Mouse (Mus musculus): ENCODE measurements around the gene Agpat4. TPM values are rescaled to one million over a fixed set of nuclear protein-coding genes. Genes with fewer than 3 reads are reported as not detected.

The Agpat4 gene
- polyA plus RNA-seq, 1 experiment = 35.2 TPM

GRCm38 (mm10) chr17:12174896-12175295, 56.4 kb downstream of the Agpat4 start:
- DNase-seq (ENCODE audit: low read depth) = peak; percentile 64
- TF ChIP-seq CTCF (IDR thresholded peaks at IDR 0.05; ENCODE audit: borderline replicate concordance, extremely low read depth, insufficient read depth, insufficient read length) (no peak), POLR2A (IDR thresholded peaks at IDR 0.05; ENCODE audit: borderline replicate concordance, extremely low read depth, insufficient read depth, insufficient read length, poor library complexity, severe bottlenecking) (no peak)

GRCm38 (mm10) chr17:12175626-12176025, 57.1 kb downstream of the Agpat4 start:
- TF ChIP-seq CTCF (IDR thresholded peaks at IDR 0.05; ENCODE audit: borderline replicate concordance, extremely low read depth, insufficient read depth, insufficient read length) = no peak
- TF ChIP-seq POLR2A (IDR thresholded peaks at IDR 0.05; ENCODE audit: borderline replicate concordance, extremely low read depth, insufficient read depth, insufficient read length, poor library complexity, severe bottlenecking) = no peak
- no peak for DNase-seq (ENCODE audit: low read depth)

- TF ChIP-seq CTCF (IDR thresholded peaks at IDR 0.05; ENCODE audit: borderline replicate concordance, extremely low read depth, insufficient read depth, insufficient read length) (no peak), POLR2A (IDR thresholded peaks at IDR 0.05; ENCODE audit: borderline replicate concordance, extremely low read depth, insufficient read depth, insufficient read length, poor library complexity, severe bottlenecking) (no peak)
- DNase-seq (ENCODE audit: low read depth) = no peak
Measured at GRCm38 (mm10) chr17:12179339-12179738, 60.8 kb downstream of the Agpat4 start.

DNA sequence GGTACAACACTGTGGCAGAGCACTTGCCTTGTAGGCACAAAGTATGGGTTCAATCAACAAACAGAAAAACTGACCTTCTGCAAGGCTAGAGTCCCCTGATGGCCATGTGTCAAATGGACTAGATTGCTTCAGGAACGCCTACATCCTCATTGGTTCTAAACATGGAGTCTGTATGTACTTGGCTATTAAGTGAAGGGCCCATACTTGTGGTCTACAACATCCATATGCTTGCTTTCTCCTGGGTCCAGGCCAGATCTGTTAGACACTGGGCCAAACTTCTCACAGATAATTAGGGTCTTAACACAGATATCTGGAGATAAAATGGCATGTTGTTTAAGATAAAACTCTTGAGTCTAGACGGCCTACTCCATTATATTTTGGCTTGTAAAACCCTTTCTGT, 61.3 kb downstream of the Agpat4 start:
- peak; percentile 48 for DNase-seq (ENCODE audit: low read depth)
- TF ChIP-seq POLR2A (IDR thresholded peaks at IDR 0.05; ENCODE audit: borderline replicate concordance, extremely low read depth, insufficient read depth, insufficient read length, poor library complexity, severe bottlenecking) = no peak
- no peak for TF ChIP-seq CTCF (IDR thresholded peaks at IDR 0.05; ENCODE audit: borderline replicate concordance, extremely low read depth, insufficient read depth, insufficient read length)

GRCm38 (mm10) chr17:12182702-12183485, 64.4 kb downstream of the Agpat4 start:
- TF ChIP-seq POLR2A (IDR thresholded peaks at IDR 0.05; ENCODE audit: borderline replicate concordance, extremely low read depth, insufficient read depth, insufficient read length, poor library complexity, severe bottlenecking) = no peak
- TF ChIP-seq CTCF (IDR thresholded peaks at IDR 0.05; ENCODE audit: borderline replicate concordance, extremely low read depth, insufficient read depth, insufficient read length) = no peak
- DNase-seq (ENCODE audit: low read depth) = no peak

GRCm38 (mm10) chr17:12184283-12184682, 65.8 kb downstream of the Agpat4 start:
- no peak for DNase-seq (ENCODE audit: low read depth)
- TF ChIP-seq POLR2A (IDR thresholded peaks at IDR 0.05; ENCODE audit: borderline replicate concordance, extremely low read depth, insufficient read depth, insufficient read length, poor library complexity, severe bottlenecking) (no peak), CTCF (IDR thresholded peaks at IDR 0.05; ENCODE audit: borderline replicate concordance, extremely low read depth, insufficient read depth, insufficient read length) (no peak)

DNA sequence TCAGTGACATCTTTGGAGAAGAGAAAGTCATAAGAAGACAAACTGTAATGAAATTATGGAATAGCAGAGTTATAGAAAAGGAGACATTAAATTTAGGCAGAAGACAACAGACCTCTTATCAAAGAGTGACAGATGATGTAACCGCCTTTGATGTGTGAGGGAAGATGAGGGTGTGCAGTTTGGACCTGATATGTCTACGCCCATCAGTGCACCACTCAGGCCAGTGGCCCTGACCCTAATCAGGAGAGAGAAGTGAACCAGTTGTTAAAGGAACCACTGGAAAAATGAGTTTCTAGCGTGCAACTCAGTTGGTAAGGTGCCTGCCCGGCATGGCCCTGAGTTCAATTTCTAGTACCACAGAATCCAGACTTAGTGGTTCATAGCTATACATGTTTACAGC, 67.4 kb downstream of the Agpat4 start:
- no peak for TF ChIP-seq CTCF (IDR thresholded peaks at IDR 0.05; ENCODE audit: borderline replicate concordance, extremely low read depth, insufficient read depth, insufficient read length)
- TF ChIP-seq POLR2A (IDR thresholded peaks at IDR 0.05; ENCODE audit: borderline replicate concordance, extremely low read depth, insufficient read depth, insufficient read length, poor library complexity, severe bottlenecking) = no peak
- DNase-seq (ENCODE audit: low read depth) = no peak

GRCm38 (mm10) chr17:12186341-12186740, 67.8 kb downstream of the Agpat4 start:
- TF ChIP-seq POLR2A (IDR thresholded peaks at IDR 0.05; ENCODE audit: borderline replicate concordance, extremely low read depth, insufficient read depth, insufficient read length, poor library complexity, severe bottlenecking) (no peak), CTCF (IDR thresholded peaks at IDR 0.05; ENCODE audit: borderline replicate concordance, extremely low read depth, insufficient read depth, insufficient read length) (no peak)
- DNase-seq (ENCODE audit: low read depth) = no peak

- TF ChIP-seq CTCF (IDR thresholded peaks at IDR 0.05; ENCODE audit: borderline replicate concordance, extremely low read depth, insufficient read depth, insufficient read length) = no peak
- TF ChIP-seq POLR2A (IDR thresholded peaks at IDR 0.05; ENCODE audit: borderline replicate concordance, extremely low read depth, insufficient read depth, insufficient read length, poor library complexity, severe bottlenecking) = no peak
- DNase-seq (ENCODE audit: low read depth) = peak; percentile 83
Measured at GRCm38 (mm10) chr17:12187782-12188181, 69.3 kb downstream of the Agpat4 start.

- DNase-seq (ENCODE audit: low read depth) = no peak
- TF ChIP-seq POLR2A (IDR thresholded peaks at IDR 0.05; ENCODE audit: borderline replicate concordance, extremely low read depth, insufficient read depth, insufficient read length, poor library complexity, severe bottlenecking) = no peak
- no peak for TF ChIP-seq CTCF (IDR thresholded peaks at IDR 0.05; ENCODE audit: borderline replicate concordance, extremely low read depth, insufficient read depth, insufficient read length)
Measured at GRCm38 (mm10) chr17:12195137-12195536, 76.6 kb downstream of the Agpat4 start.

DNA sequence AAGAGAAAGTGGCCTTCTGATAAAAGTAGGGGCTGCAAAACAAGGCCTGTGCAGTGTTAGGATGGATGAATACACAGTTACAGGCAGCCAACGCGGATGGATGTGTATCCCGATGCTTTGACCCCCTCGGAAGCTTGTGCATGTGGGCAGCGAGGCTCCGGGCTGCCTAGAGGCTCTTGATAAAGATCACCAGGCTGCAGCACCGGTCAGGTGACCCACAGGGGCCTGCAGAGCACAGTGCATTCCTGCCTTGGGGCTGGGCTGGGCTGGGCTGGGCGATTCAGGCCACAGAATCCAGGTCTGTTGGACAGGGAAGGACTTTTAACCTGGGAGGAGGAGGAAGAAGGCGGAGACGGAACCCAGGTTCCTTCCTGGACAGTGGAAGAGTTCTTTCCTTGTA, 77.1 kb downstream of the Agpat4 start:
- TF ChIP-seq CTCF (IDR thresholded peaks at IDR 0.05; ENCODE audit: borderline replicate concordance, extremely low read depth, insufficient read depth, insufficient read length) = no peak
- TF ChIP-seq POLR2A (IDR thresholded peaks at IDR 0.05; ENCODE audit: borderline replicate concordance, extremely low read depth, insufficient read depth, insufficient read length, poor library complexity, severe bottlenecking) = no peak
- no peak for DNase-seq (ENCODE audit: low read depth)

- DNase-seq (ENCODE audit: low read depth) = peak; percentile 70
- no peak for TF ChIP-seq POLR2A (IDR thresholded peaks at IDR 0.05; ENCODE audit: borderline replicate concordance, extremely low read depth, insufficient read depth, insufficient read length, poor library complexity, severe bottlenecking)
Measured at GRCm38 (mm10) chr17:12199933-12200332, 81.4 kb downstream of the Agpat4 start.

All from brain, embryonic 14.5 days (tissue).